10 mouse cellular contexts compared by ENCODE assay signal in genomic region chr1:106549025-106549424, GRCm38 (mm10).
DNase-seq lines count a peak whose midpoint lies in the region; ATAC-seq and TF ChIP-seq lines count a peak whose summit lies in the region.
"Had no signal": no experiment of that assay in that cellular context is flagged by ENCODE, and none has a peak within 500 bp of the region (broad histone marks: within the 10 kb centered on the region; RNA-seq: fewer than 3 reads in every experiment).

No protein-coding gene starts in this region.

- TF ChIP-seq EP300 in heart, adult 2 months (IDR thresholded peaks at IDR 0.05; ENCODE audit: insufficient read depth, low read depth, low read length), result peak; percentile 84

- no peak overlapping the region for H3K9ac ChIP-seq in heart, adult 2 months (ENCODE audit: low read depth, low read length)
- no peak overlapping the region for H3K9ac ChIP-seq in kidney, embryonic 14.5 days (ENCODE audit: low read depth, low read length)

- no peaks in the 10 kb centered on the region for H3K79me2 ChIP-seq in heart, adult 2 months (replicated peaks; ENCODE audit: control insufficient read depth, insufficient read depth, low read length)

- intact Hi-C loops in heart, adult 2 months (cut with DNase I), result loop anchor here (5.0 to 10.0 kb wide), 2 partner anchors 78 to 266 kb away; no protein-coding TSS in a partner anchor
- intact Hi-C loops in heart, postnatal 36 days (cut with DNase I), result loop anchor here (5.0 kb wide), 1 partner anchor 78 kb away; no protein-coding TSS in a partner anchor

- 44% methylated on average over 5 of the region's 5 CpGs for WGBS in heart, adult 2 months
- WGBS in spleen, adult 2 months, result 16% methylated on average over 5 of the region's 5 CpGs
- 76% methylated on average over 5 of the region's 5 CpGs for WGBS in kidney, embryonic 14.5 days

- H3K4me3 ChIP-seq in heart, adult 2 months, result no peak overlapping the region
- no peak overlapping the region for H3K4me3 ChIP-seq in spleen, adult 2 months (ENCODE audit: extremely low read depth, insufficient read depth, insufficient read length)
- H3K4me3 ChIP-seq in kidney, embryonic 14.5 days (ENCODE audit: low read length), result no peak overlapping the region

- no peaks in the 10 kb centered on the region for H3K27me3 ChIP-seq in heart, adult 2 months (ENCODE audit: control insufficient read depth, insufficient read depth, low read length)
- H3K27me3 ChIP-seq in spleen, adult 2 months (ENCODE audit: control insufficient read depth, insufficient read depth, low read length), result no peaks in the 10 kb centered on the region
- H3K27me3 ChIP-seq in kidney, embryonic 14.5 days (ENCODE audit: control insufficient read depth, insufficient read depth, low read length), result no peaks in the 10 kb centered on the region

- ATAC-seq in kidney, embryonic 14.5 days (ENCODE audit: low FRiP score, low TSS enrichment), result no peak
- ATAC-seq: hindbrain, postnatal 0 days had no signal

- no peak overlapping the region for H3K4me2 ChIP-seq in kidney, embryonic 14.5 days (replicated peaks; ENCODE audit: low read depth, low read length)

- no peak for TF ChIP-seq POLR2A in heart, adult 2 months (IDR thresholded peaks at IDR 0.05; ENCODE audit: insufficient read depth, low read depth, low read length)
- no peak; the same call in 1 of the 2 replicates for TF ChIP-seq POLR2A in spleen, adult 2 months (IDR thresholded peaks at IDR 0.05; ENCODE audit: low read depth, low read length)

- H3K27ac ChIP-seq in heart, adult 2 months, result peak overlapping the region; percentile 66
- peak overlapping the region; percentile 86 for H3K27ac ChIP-seq in spleen, adult 2 months (ENCODE audit: insufficient read depth, low read length)
- peak overlapping the region; percentile 71 for H3K27ac ChIP-seq in kidney, embryonic 14.5 days (ENCODE audit: low read depth, low read length)
- H3K27ac ChIP-seq: hindbrain, postnatal 0 days had no signal

- H3K4me1 ChIP-seq in heart, adult 2 months (ENCODE audit: control insufficient read depth, insufficient read depth, low read length), result peaks cover 23% of the 10 kb centered on the region
- H3K4me1 ChIP-seq in spleen, adult 2 months (ENCODE audit: control insufficient read depth, insufficient read depth, insufficient read length), result peaks cover 43% of the 10 kb centered on the region
- H3K4me1 ChIP-seq in kidney, embryonic 14.5 days (ENCODE audit: control insufficient read depth, insufficient read depth, low read length), result peaks cover 7% of the 10 kb centered on the region; the same call in 1 of the 2 replicates

- no peak for TF ChIP-seq CTCF in heart, adult 2 months (IDR thresholded peaks at IDR 0.05)
- no peak for TF ChIP-seq CTCF in spleen, adult 2 months (IDR thresholded peaks at IDR 0.05; ENCODE audit: extremely low read depth, insufficient read depth, insufficient read length, insufficient replicate concordance)

- peak in 1 of 2 experiments; percentile 50 for DNase-seq in heart, adult 2 months
- DNase-seq in heart, postnatal 36 days, result no peak
- peak; percentile 49 to 53 for DNase-seq in spleen, adult 2 months (ENCODE audit: low read depth in 1 of 2, low spot score in 2 of 2)
- no peak for DNase-seq in spleen, adult 12 weeks (ENCODE audit: low spot score)
- DNase-seq in thymus, postnatal 14 days, result peak; percentile 32
- no peak for DNase-seq in adrenal gland, postnatal 36 days
- DNase-seq in frontal cortex, postnatal 14 days (ENCODE audit: low spot score in 2 of 2), result no peak
- DNase-seq: lung, postnatal 10 days had no signal

- no peaks in the 10 kb centered on the region; the same call in none of the 2 replicates for H3K36me3 ChIP-seq in heart, adult 2 months (ENCODE audit: control insufficient read depth, insufficient read depth, low read length)
- no peaks in the 10 kb centered on the region for H3K36me3 ChIP-seq in spleen, adult 2 months (ENCODE audit: control insufficient read depth, insufficient read depth, low read length)
- H3K36me3 ChIP-seq in kidney, embryonic 14.5 days (ENCODE audit: control insufficient read depth, insufficient read depth, low read length), result no peaks in the 10 kb centered on the region

- H3K9me3 ChIP-seq in kidney, embryonic 14.5 days (ENCODE audit: control insufficient read depth, low read length), result no peaks in the 10 kb centered on the region

Comparison
In these comparisons a context has a peak if more than half of its experiments do, and no peak if none do; other contexts are left out.
1. DNase-seq: peak in spleen, adult 2 months (2 of 2) and thymus, postnatal 14 days (single experiment); none in heart, postnatal 36 days (0 of 2), spleen, adult 12 weeks (single experiment), adrenal gland, postnatal 36 days (0 of 2) and frontal cortex, postnatal 14 days (0 of 2).
2. Peak in every context shown above with its lines, with median percentiles within 50 percentile points of each other: H3K27ac ChIP-seq.